Mouse (Mus musculus): ENCODE results near the gene Hhat.

- TF ChIP-seq CHD2 (IDR thresholded peaks at IDR 0.05; ENCODE audit: low read depth, low read length) = no peak
- TF ChIP-seq ZNF384 (IDR thresholded peaks at IDR 0.05; ENCODE audit: low read depth, low read length) = no peak
- no peak for TF ChIP-seq HCFC1 (IDR thresholded peaks at IDR 0.05; ENCODE audit: borderline replicate concordance, insufficient read depth, low read length)
- TF ChIP-seq ZC3H11A (IDR thresholded peaks at IDR 0.05; ENCODE audit: borderline replicate concordance, low read depth, low read length) = no peak
Observed at GRCm38 (mm10) chr1:192784374-192784773, 13.4 kb upstream of the Hhat start.
